Mouse (Mus musculus): ENCODE results near the gene Olfr732. TPM values are rescaled to one million over a fixed set of nuclear protein-coding genes. Genes with fewer than 3 reads are reported as not detected.

Olfr732 gene
- not detected for total RNA-seq (2021)
- long read RNA-seq, experiment 1: 0 reads
- long read RNA-seq, experiment 2: 0 reads

GRCm38 (mm10) chr14:50284106-50284505, at the start of gene Olfr732:
Gene Olfr732 (minus strand): TSS chr14:50284206.
- DNase-seq (ENCODE audit: low spot score in 2 of 2): no peak

GRCm38 (mm10) chr14:50326661-50327060, 42.7 kb upstream of the Olfr732 start, which contains the start of gene Olfr734:
Gene Olfr734 (minus strand): TSS chr14:50326761.
- no peak for DNase-seq (ENCODE audit: low spot score in 2 of 2)

- no peak for DNase-seq (ENCODE audit: low spot score in 2 of 2)
These were observed 17.4 kb upstream of the Olfr732 start, which contains the start of gene Olfr733 for GRCm38 (mm10) chr14:50301422-50301821. Gene Olfr733 (minus strand): TSS chr14:50301522.

- no peak for DNase-seq (ENCODE audit: low spot score in 2 of 2)
These were observed 42.2 kb downstream of the Olfr732 start, which contains the start of gene Olfr731 for GRCm38 (mm10) chr14:50241766-50242165. Gene Olfr731 (minus strand): TSS chr14:50241866.

Other genes with a start within 250 kb of the Olfr732 start
- gene Olfr725, start 243.8 kb downstream of the Olfr732 start, total RNA-seq (2021): not detected
- not detected for gene Olfr726, start 193.3 kb downstream of the Olfr732 start, total RNA-seq (2021)
- gene Olfr727, start 161.0 kb downstream of the Olfr732 start, total RNA-seq (2021): not detected
- gene Olfr728, start 141.5 kb downstream of the Olfr732 start, total RNA-seq (2021): not detected
- gene Olfr729, start 131.3 kb downstream of the Olfr732 start, total RNA-seq (2021): not detected
- not detected for gene Olfr730, start 96.0 kb downstream of the Olfr732 start, total RNA-seq (2021)
- gene Olfr731, start 42.3 kb downstream of the Olfr732 start, total RNA-seq (2021): not detected
- not detected for gene Olfr733, start 17.3 kb upstream of the Olfr732 start, total RNA-seq (2021)
- gene Olfr734, start 42.6 kb upstream of the Olfr732 start, total RNA-seq (2021): not detected
- not detected for gene Olfr735, start 64.7 kb upstream of the Olfr732 start, total RNA-seq (2021)
- not detected for gene Tlr11, start 73.7 kb upstream of the Olfr732 start, total RNA-seq (2021)
- not detected for gene Olfr736, start 97.0 kb upstream of the Olfr732 start, total RNA-seq (2021)
- gene Olfr738, start 123.4 kb upstream of the Olfr732 start, total RNA-seq (2021): not detected
- not detected for gene Olfr739, start 134.4 kb upstream of the Olfr732 start, total RNA-seq (2021)
- not detected for gene Olfr740, start 161.3 kb upstream of the Olfr732 start, total RNA-seq (2021)
- gene Olfr741, start 188.5 kb upstream of the Olfr732 start, total RNA-seq (2021): not detected
- not detected for gene Olfr742, start 219.4 kb upstream of the Olfr732 start, total RNA-seq (2021)
- not detected for gene Olfr743, start 237.6 kb upstream of the Olfr732 start, total RNA-seq (2021)